Mouse (Mus musculus) cerebellum, postnatal 4 days (tissue): ENCODE measurements around the gene Rgma.

ENCODE experiments used
- DNase-seq, 2 experiments: peaks; one replicate each; pipeline ENCODE4 v3.0.0; 2022; ENCODE audit warnings: low spot score in 2 of 2, mixed read lengths in 1 of 2

Gene Rgma

DNA sequence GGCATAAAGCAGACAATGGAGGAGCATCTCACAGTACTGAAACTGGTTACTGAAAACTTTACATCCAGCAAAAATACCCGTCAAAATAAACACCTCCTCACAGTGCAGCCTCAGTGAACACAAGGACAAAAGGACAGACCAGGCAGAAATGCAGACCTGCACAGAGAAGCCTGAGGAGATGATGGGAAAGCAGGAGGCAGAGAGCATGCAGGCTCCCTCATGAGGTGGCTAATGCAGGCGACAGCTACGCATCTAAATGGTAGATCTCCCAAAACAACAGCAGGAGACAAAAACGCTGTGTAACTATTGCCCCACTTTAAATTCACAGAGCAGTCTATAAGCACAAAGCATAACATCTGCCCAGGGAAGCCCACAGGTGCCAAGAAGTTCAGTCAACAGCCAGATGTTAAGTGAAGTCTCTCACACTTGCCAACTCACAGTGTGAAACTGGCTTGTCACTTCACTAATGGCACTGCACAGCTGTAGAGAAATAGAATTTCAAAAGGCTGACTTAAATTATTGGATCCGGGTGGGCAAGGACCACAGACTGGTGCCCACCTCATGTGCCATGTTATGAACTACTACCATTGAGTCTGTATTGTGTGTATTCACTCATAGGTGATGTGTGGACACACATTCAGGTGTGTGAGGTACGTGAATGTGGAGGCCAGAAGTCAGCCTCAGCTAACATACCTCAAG is 58.5 kb downstream of the Rgma start:
- DNase-seq = no peak

DNA sequence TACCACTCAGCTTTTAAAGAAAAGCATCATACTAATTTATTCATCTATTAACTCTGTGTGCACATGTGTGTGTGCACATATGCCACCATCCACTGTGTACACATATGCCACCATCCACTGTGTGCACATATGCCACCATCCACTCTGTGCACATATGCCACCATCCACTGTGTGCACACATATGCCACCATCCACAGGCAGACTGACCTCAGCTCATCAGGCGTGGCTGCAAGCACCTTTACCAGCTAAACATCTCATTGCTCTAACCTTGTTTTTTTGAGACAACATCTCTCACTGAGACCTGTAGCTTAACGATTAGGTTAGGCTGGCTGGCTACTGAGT is 59.0 kb downstream of the Rgma start:
- DNase-seq = no peak

DNA sequence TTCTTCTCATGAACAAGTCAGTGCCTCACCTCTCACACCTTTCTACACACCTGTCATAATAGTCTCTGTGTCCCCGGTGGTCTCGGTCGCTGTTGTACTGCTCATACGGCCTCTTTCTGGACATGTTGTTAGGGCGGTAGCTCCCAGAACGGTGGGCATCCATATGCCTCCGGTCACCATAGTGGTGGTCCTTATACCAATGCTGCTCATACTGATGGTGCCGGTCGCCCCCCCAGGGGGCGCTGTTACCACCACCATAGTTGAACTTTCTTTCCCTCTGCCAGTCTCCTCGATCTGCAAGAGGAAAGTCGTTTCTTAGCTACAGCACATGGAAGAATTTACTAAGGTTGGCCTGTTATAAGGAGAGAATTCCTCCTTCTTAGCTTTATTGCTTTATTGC is 60.4 kb downstream of the Rgma start:
- no peak for DNase-seq

DNA sequence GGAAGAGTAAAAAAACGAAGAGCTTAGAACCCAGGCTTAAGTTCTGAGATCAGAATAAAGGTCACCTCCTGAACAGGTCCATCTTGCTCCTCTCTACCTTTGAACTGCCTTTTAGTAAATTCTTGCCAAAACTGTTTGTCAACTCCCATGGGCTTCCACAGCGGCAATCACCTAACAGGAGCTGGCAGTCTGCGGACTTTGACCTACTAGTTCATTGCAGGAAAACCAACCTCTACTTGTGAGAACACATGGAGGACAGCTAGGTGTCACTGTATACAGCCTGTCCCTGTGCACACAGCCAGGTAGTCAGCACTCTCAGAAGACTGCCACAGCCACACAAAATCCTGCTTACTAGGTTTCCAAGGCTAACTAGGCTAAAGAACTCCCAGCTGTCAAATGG is 66.5 kb downstream of the Rgma start:
- no peak for DNase-seq

DNA sequence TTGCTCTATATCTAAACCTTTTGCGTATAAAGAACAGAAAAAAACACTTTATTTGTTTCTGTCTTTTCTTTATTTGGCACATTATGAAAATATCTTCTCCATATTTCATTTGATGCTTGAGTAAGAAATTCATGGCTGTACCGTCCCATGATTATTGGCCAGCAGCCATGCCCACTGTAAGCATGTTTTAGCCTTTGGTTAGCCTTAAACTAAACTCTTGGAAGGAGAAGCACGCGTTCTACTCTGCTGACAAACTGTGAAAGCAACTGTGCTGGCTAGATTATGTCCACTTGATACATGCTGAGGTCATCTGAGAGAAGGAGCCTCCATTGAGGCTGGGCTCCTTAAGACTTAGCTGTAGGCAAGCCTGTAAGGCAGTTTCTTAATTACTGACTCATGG is 66.9 kb downstream of the Rgma start:
- DNase-seq = no peak

DNA sequence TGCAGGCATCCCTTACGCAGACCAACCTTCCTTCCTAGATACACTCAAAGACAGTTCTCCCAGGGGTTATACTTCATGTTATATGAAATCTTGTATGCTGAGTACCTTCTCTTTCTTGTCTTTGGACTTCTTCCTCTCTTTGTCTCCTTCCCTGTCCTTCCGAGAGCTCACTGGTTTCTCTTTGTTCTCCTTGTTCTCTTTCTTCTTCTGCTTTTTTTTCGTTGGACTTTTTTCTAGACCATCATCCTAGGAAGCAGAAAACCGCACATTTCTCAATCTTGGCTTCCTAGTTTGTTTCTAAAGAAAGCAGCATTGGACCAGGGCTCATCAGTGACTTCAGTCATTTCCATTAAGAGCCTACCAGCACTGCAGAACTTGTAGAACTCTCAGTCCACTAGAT is 76.3 kb downstream of the Rgma start:
- no peak for DNase-seq

DNA sequence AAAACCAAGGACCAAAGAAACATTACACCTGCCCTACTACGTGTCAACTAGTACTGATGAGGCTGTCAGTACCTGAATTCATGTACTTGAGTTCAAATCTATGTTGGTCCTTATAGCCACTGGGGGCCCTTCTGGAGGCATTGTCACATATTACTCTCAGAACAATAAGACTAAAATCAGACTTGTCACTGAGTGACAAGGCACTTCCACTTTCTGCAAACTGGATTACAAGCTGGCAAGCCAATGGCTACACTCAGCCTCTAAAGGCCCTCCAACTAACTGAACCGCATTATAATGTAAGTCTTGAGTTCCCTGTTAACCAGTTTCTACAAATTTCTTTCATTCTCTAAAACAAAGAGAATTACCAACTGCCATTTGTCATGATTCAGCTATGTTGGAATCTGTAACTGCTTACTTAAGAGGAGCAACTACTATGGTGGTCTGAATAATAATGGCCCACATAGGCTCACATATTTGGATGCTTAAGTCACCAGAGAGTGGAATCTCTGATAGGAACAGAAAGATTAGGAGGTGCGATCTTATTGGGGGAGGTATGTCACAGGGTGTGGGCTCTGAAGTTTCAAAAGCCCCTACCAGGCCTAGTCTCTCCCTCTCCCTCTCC is 77.0 kb downstream of the Rgma start:
- no peak for DNase-seq

DNA sequence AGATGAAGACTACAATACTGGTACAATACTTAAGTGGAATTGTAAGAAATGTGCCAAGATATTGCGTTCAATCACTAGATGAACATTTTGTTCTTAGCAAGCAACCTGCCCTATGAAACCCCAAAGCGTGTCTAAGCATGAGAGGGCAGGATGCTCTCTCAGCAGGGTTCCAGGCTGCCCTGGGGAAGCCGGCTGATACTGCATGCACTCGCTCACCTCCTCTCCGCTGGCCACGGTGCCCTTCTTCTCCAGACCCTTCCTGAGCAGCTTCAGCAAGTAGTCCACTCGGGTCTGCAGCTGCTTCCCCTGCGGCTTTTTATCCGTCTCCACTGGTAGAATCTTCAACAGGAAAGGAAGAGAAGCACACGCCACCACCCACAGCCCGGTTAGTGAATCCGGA is 78.8 kb downstream of the Rgma start:
- DNase-seq = no peak

DNA sequence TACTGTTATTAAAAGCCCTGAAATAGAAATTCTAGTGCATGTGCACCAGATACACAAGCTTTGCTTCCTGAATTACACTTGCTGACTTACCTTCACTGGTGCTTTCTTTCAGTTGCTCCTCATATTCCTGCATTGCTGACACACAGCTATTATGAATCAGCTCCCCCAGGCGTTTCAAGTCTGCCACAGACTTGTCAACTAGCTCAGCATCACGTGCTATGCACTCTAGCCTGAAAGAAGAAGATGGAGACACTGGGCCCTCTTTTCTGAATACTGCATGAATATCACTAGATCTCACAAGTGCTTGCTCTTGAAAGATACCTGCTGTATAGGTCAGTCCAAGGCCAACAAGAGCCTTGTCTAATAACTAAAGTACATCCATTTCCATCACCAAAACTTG is 88.2 kb downstream of the Rgma start:
- no peak for DNase-seq

DNA sequence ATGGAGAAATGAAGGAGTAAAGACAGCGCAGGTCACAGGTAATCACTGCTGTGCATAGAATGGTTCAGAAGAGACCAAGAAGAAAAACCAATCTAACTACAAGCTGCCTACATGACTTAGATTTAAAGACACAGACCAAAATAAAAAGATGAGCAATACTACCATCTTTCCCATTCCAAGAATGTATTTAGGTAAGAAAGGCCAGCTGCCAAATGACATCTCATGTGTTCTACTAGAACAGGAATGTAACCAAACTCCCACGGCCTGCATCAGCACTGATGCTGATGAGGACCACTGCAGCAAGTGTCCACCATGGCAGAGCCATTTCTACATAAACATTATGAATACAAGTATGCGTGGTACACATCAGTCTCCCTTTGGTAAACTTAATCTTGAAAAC is 92.4 kb downstream of the Rgma start:
- no peak for DNase-seq
